Mouse (Mus musculus): ENCODE measurements around the gene Zzz3. TPM values are rescaled to one million over a fixed set of nuclear protein-coding genes. Genes with fewer than 3 reads are reported as not detected.

The Zzz3 gene
- polyA plus RNA-seq, 1 experiment from 2014 or later = 41.1 TPM

- Histone ChIP-seq H3K36me3 (no peaks in the 10 kb centered on the region), H3K4me1 (peaks cover 48% of the 10 kb centered on the region), H3K27me3 (ENCODE audit: insufficient read depth, poor library complexity, severe bottlenecking) (peaks cover 35% of the 10 kb centered on the region), H3K9me3 (no peaks in the 10 kb centered on the region), H3K4me3 (no peak overlapping the region), H3K27ac (peak overlapping the region; percentile 38; the same call in 1 of the 2 replicates)
- WGBS = 60% methylated on average over 12 of the region's 12 CpGs
- no peak for DNase-seq (ENCODE audit: low spot score)
Measured at GRCm38 (mm10) chr3:152494667-152495360, 99.5 kb downstream of the Zzz3 start.

- H3K36me3 ChIP-seq = no peaks in the 10 kb centered on the region
- H3K4me1 ChIP-seq = peaks cover 48% of the 10 kb centered on the region
- no peak for DNase-seq (ENCODE audit: low spot score)
- 76% methylated on average over 8 of the region's 8 CpGs for WGBS
- no peak overlapping the region for H3K4me3 ChIP-seq
- no peaks in the 10 kb centered on the region for H3K9me3 ChIP-seq
- peaks cover 30% of the 10 kb centered on the region; the same call in 1 of the 2 replicates for H3K27me3 ChIP-seq (ENCODE audit: insufficient read depth, poor library complexity, severe bottlenecking)
- peak overlapping the region; percentile 38; the same call in 1 of the 2 replicates for H3K27ac ChIP-seq
Measured at GRCm38 (mm10) chr3:152495415-152495898, 100.2 kb downstream of the Zzz3 start.

GRCm38 (mm10) chr3:152497084-152497483 lies 101.8 kb downstream of the Zzz3 start:
- no peaks in the 10 kb centered on the region for H3K9me3 ChIP-seq
- H3K27ac ChIP-seq = no peak overlapping the region
- no peaks in the 10 kb centered on the region for H3K36me3 ChIP-seq
- 73% methylated on average over 7 of the region's 7 CpGs for WGBS
- H3K27me3 ChIP-seq (ENCODE audit: insufficient read depth, poor library complexity, severe bottlenecking) = peaks cover 21% of the 10 kb centered on the region; the same call in 1 of the 2 replicates
- no peak overlapping the region for H3K4me3 ChIP-seq
- no peak for DNase-seq (ENCODE audit: low spot score)
- H3K4me1 ChIP-seq = peaks cover 47% of the 10 kb centered on the region

GRCm38 (mm10) chr3:152497842-152498241 lies 102.6 kb downstream of the Zzz3 start:
- DNase-seq (ENCODE audit: low spot score) = no peak
- H3K27me3 ChIP-seq (ENCODE audit: insufficient read depth, poor library complexity, severe bottlenecking) = peaks cover 14% of the 10 kb centered on the region; the same call in 1 of the 2 replicates
- H3K4me1 ChIP-seq = peaks cover 39% of the 10 kb centered on the region
- H3K4me3 ChIP-seq = no peak overlapping the region
- H3K9me3 ChIP-seq = no peaks in the 10 kb centered on the region
- no peak overlapping the region for H3K27ac ChIP-seq
- H3K36me3 ChIP-seq = no peaks in the 10 kb centered on the region
- 79% methylated on average over 2 of the region's 2 CpGs for WGBS

GRCm38 (mm10) chr3:152498968-152499696 lies 103.9 kb downstream of the Zzz3 start:
- WGBS = 87% methylated on average over 2 of the region's 2 CpGs
- H3K36me3 ChIP-seq = no peaks in the 10 kb centered on the region
- no peak for DNase-seq (ENCODE audit: low spot score)
- H3K27ac ChIP-seq = no peak overlapping the region
- H3K4me3 ChIP-seq = no peak overlapping the region
- H3K4me1 ChIP-seq = peaks cover 26% of the 10 kb centered on the region
- H3K9me3 ChIP-seq = no peaks in the 10 kb centered on the region
- H3K27me3 ChIP-seq (ENCODE audit: insufficient read depth, poor library complexity, severe bottlenecking) = peaks cover 14% of the 10 kb centered on the region; the same call in 1 of the 2 replicates

- Histone ChIP-seq H3K4me1 (0 out of 2 replicates have a peak, but pooled peaks cover 3% of the 10 kb centered on the region), H3K27ac (no peak overlapping the region), H3K27me3 (ENCODE audit: insufficient read depth, poor library complexity, severe bottlenecking) (peaks cover 24% of the 10 kb centered on the region; the same call in 1 of the 2 replicates), H3K9me3 (no peaks in the 10 kb centered on the region), H3K36me3 (no peaks in the 10 kb centered on the region), H3K4me3 (no peak overlapping the region)
- DNase-seq (ENCODE audit: low spot score) = no peak
- 72% methylated on average over 8 of the region's 8 CpGs for WGBS
Measured at GRCm38 (mm10) chr3:152507900-152508299, 112.6 kb downstream of the Zzz3 start.

- WGBS = 66% methylated on average over 12 of the region's 12 CpGs
Measured at GRCm38 (mm10) chr3:152508419-152508993, 113.2 kb downstream of the Zzz3 start.

GRCm38 (mm10) chr3:152509268-152509667 lies 114.0 kb downstream of the Zzz3 start:
- WGBS = 71% methylated on average over 7 of the region's 7 CpGs
- Histone ChIP-seq H3K9me3 (no peaks in the 10 kb centered on the region), H3K4me3 (no peak overlapping the region), H3K27ac (no peak overlapping the region), H3K27me3 (ENCODE audit: insufficient read depth, poor library complexity, severe bottlenecking) (peaks cover 36% of the 10 kb centered on the region), H3K4me1 (0 out of 2 replicates have a peak, but pooled peaks cover 3% of the 10 kb centered on the region), H3K36me3 (no peaks in the 10 kb centered on the region)
- DNase-seq (ENCODE audit: low spot score) = no peak

More at GRCm38 (mm10) chr3:152508419-152508993, 113.2 kb downstream of the Zzz3 start:
- peaks cover 30% of the 10 kb centered on the region; the same call in 1 of the 2 replicates for H3K27me3 ChIP-seq (ENCODE audit: insufficient read depth, poor library complexity, severe bottlenecking)
- no peaks in the 10 kb centered on the region for H3K36me3 ChIP-seq
- no peak overlapping the region for H3K4me3 ChIP-seq
- no peaks in the 10 kb centered on the region for H3K9me3 ChIP-seq
- H3K4me1 ChIP-seq = 0 out of 2 replicates have a peak, but pooled peaks cover 3% of the 10 kb centered on the region
- H3K27ac ChIP-seq = no peak overlapping the region
- DNase-seq (ENCODE audit: low spot score) = no peak

Other genes with a start within 250 kb of the Zzz3 start
- gene Gipc2, start 229.2 kb upstream of the Zzz3 start, polyA plus RNA-seq (2016; fragmentation: Nextera tagmentation; extraction: Ambion mirVana) = 4.2 and 10.8 TPM in 2 replicates
- gene Dnajb4, start 185.2 kb upstream of the Zzz3 start, polyA plus RNA-seq (2016; fragmentation: Nextera tagmentation; extraction: Ambion mirVana) = 30.5 and 32.1 TPM in 2 replicates
- 179 and 249 TPM in 2 replicates for gene Fubp1, start 185.1 kb upstream of the Zzz3 start, polyA plus RNA-seq (2016; fragmentation: Nextera tagmentation; extraction: Ambion mirVana)
- gene Nexn, start 129.1 kb upstream of the Zzz3 start, polyA plus RNA-seq (2016; fragmentation: Nextera tagmentation; extraction: Ambion mirVana) = 102 and 155 TPM in 2 replicates
- gene Miga1, start 55.1 kb upstream of the Zzz3 start, polyA plus RNA-seq (2016; fragmentation: Nextera tagmentation; extraction: Ambion mirVana) = 14.5 and 18.4 TPM in 2 replicates
- gene Usp33, start 49.0 kb upstream of the Zzz3 start, polyA plus RNA-seq (2016; fragmentation: Nextera tagmentation; extraction: Ambion mirVana) = 36.2 and 37.6 TPM in 2 replicates

Measured in heart, embryonic 10.5 days (tissue).